Mouse (Mus musculus): ENCODE measurements around the gene Zglp1. TPM values are rescaled to one million over a fixed set of nuclear protein-coding genes. Genes with fewer than 3 reads are reported as not detected.
"Not testable (repeated sequence)": the region's sequence is repeated elsewhere in the genome, so short reads cannot be mapped to it uniquely, and the experiment has no call there.

Gene Zglp1
- polyA plus RNA-seq, 1 experiment from 2014 or later: 1.8 TPM

DNA sequence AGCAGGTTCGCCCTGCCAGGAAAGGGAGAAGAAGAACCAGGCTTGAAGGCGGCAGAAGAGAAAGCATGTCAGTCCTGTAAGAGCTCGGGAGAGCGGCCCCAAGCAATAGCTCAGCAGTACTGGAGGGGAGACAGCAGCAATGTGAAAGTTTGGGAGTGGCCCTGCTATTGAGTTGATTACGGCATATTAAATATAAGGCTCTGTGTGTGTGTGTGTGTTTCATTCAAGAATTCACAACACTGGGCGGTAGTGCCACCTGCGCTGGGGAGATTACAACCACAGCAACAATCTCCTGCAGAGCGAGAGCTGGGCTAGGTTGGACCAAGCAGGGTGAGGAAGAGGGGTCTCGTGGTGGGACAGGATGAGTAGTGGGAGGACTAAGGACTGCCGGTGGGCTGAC, 15.3 kb downstream of the Zglp1 start:
- H3K4me1 ChIP-seq: no peaks in the 10 kb centered on the region
- H3K9me3 ChIP-seq (replicated peaks): no peaks in the 10 kb centered on the region
- 67% methylated on average over 10 of the region's 10 CpGs for WGBS
- H3K4me3 ChIP-seq (replicated peaks): no peak overlapping the region
- no peak for ATAC-seq (replicated peaks; ENCODE audit: low FRiP score)
- H3K27me3 ChIP-seq: no peaks in the 10 kb centered on the region; the same call in 1 of the 2 replicates
- H3K9ac ChIP-seq: no peak overlapping the region
- no peak overlapping the region for H3K27ac ChIP-seq
- no peak overlapping the region for H3K4me2 ChIP-seq
- H3K36me3 ChIP-seq: no peaks in the 10 kb centered on the region

DNA sequence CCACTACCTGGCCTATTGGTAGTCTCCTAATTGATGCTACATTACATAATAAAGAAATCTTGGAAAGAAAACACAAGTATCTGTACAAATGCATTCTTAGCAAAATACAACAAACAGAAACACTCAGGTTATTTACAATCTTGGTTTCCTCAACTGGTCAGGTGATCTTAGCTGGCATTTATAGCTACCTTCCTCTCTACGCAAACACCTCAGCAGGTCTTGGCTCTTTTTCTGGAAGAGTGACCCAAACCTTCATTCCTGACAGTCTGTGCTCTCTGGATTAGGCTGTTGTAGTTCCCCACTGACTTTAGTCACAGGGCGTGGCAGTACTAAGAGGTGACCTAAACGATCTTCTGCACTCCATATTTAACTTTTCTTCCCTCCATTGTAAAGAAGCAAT, 21.7 kb downstream of the Zglp1 start:
- H3K4me3 ChIP-seq (replicated peaks): no peak overlapping the region
- H3K9me3 ChIP-seq (replicated peaks): no peaks in the 10 kb centered on the region
- H3K9ac ChIP-seq: no peak overlapping the region
- no peaks in the 10 kb centered on the region for H3K36me3 ChIP-seq
- no peak overlapping the region for H3K27ac ChIP-seq
- 81% methylated on average over 3 of the region's 3 CpGs for WGBS
- no peak for ATAC-seq (replicated peaks; ENCODE audit: low FRiP score)
- H3K4me2 ChIP-seq: no peak overlapping the region
- peaks cover 10% of the 10 kb centered on the region; the same call in 1 of the 2 replicates for H3K4me1 ChIP-seq
- peaks cover 3% of the 10 kb centered on the region for H3K27me3 ChIP-seq

DNA sequence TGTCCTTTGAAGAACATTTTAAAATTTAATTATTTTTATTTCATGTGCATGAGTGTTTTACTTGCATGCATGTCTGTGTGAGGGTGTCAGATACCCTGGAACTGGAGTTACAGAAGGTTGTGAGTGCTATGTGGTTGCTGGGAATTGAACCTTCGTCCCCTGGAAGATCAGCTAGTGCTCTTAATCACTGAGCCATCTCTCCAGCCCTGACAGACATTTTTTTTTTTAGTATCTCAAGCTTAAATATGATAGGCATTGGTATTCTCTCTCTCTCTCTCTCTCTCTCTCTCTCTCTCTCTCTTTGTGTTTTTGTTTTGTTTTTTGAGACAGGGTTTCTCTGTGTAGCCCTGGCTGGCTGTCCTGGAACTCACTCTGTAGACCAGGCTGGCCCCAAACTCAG, 22.1 kb downstream of the Zglp1 start:
- H3K27me3 ChIP-seq; H3K9ac ChIP-seq; ATAC-seq (replicated peaks; ENCODE audit: low FRiP score); H3K27ac ChIP-seq; H3K4me2 ChIP-seq; H3K4me3 ChIP-seq (replicated peaks); H3K9me3 ChIP-seq (replicated peaks); H3K36me3 ChIP-seq: not testable (repeated sequence)
- WGBS: 61% methylated on average over 1 of the region's 1 CpGs
- peaks cover 11% of the 10 kb centered on the region; the same call in 1 of the 2 replicates for H3K4me1 ChIP-seq

DNA sequence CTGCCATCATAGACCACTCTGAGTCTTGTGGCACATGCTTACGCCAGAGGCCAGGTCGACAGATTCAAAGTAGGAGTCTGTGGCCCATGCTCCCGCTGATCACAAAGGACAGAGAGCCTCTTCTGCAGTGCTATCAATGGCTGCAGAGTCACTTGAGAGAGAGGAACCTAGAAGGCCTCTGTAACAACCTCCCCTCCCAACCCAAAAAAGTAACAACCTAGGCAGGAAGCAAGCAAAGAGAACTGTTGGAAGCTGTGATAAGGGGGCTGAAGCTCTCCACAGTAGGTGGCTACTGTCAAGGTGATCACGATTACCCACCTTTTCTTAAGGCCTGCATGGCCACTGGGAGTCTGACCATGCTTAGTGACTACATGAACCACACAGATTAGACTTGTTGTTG, 23.3 kb downstream of the Zglp1 start:
- Histone ChIP-seq H3K27ac (no peak overlapping the region), H3K36me3 (no peaks in the 10 kb centered on the region), H3K9ac (no peak overlapping the region), H3K27me3 (peaks cover 19% of the 10 kb centered on the region), H3K9me3 (replicated peaks) (no peaks in the 10 kb centered on the region), H3K4me1 (peaks cover 13% of the 10 kb centered on the region; the same call in 1 of the 2 replicates), H3K4me2 (no peak overlapping the region), H3K4me3 (replicated peaks) (no peak overlapping the region)
- no peak for ATAC-seq (replicated peaks; ENCODE audit: low FRiP score)
- WGBS: 85% methylated on average over 4 of the region's 4 CpGs

DNA sequence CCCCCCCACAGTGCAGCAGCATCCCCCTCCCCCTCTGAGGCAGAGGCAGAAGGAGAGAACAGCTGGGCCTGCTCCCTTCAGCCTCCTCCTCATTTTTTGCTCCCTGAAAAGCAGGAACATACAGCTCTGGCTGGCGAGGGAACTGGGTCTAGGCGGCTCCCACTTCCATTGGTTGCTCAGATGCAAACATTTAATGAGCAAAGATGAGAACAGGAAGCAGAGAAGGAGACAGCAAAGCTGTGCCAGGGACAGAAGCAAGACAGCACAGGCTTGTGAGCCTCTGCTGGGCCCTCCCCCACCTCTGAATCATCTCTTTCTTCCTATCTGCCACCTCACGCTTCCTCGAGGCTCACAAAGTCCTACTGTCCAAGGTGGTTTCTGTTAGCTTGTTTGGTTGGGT, 25.6 kb downstream of the Zglp1 start:
- Histone ChIP-seq H3K27me3 (peaks cover 42% of the 10 kb centered on the region), H3K9me3 (replicated peaks) (no peaks in the 10 kb centered on the region), H3K36me3 (no peaks in the 10 kb centered on the region), H3K4me2 (no peak overlapping the region), H3K9ac (no peak overlapping the region), H3K4me3 (replicated peaks) (no peak overlapping the region), H3K27ac (no peak overlapping the region), H3K4me1 (peaks cover 35% of the 10 kb centered on the region)
- 41% methylated on average over 4 of the region's 4 CpGs for WGBS
- no peak for ATAC-seq (replicated peaks; ENCODE audit: low FRiP score)

DNA sequence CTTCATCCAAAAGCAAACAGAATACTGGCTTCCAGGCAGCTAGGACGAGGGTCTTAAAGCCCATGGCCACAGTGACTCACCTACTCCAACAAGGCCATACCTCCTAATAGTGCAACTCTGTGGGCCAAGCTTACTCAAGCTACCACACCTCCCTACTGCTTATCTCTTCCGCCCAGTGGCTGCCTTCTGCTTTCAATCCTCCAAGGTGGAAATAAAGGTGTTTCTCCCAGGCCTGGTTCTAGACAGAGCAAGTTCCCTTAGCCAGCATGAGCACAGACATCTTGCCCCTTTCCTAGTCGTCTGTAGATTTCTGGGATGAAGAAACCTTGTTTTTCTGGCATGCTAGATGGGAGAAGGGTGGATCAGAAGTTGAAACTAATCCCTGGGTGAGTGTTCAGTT, 27.1 kb downstream of the Zglp1 start:
- no peak overlapping the region for H3K4me3 ChIP-seq (replicated peaks)
- 75% methylated on average over 3 of the region's 3 CpGs for WGBS
- H3K36me3 ChIP-seq: no peaks in the 10 kb centered on the region
- no peak overlapping the region for H3K27ac ChIP-seq
- no peak for ATAC-seq (replicated peaks; ENCODE audit: low FRiP score)
- peaks cover 57% of the 10 kb centered on the region for H3K27me3 ChIP-seq
- H3K9ac ChIP-seq: no peak overlapping the region
- H3K9me3 ChIP-seq (replicated peaks): no peaks in the 10 kb centered on the region
- H3K4me1 ChIP-seq: peaks cover 49% of the 10 kb centered on the region
- H3K4me2 ChIP-seq: no peak overlapping the region

DNA sequence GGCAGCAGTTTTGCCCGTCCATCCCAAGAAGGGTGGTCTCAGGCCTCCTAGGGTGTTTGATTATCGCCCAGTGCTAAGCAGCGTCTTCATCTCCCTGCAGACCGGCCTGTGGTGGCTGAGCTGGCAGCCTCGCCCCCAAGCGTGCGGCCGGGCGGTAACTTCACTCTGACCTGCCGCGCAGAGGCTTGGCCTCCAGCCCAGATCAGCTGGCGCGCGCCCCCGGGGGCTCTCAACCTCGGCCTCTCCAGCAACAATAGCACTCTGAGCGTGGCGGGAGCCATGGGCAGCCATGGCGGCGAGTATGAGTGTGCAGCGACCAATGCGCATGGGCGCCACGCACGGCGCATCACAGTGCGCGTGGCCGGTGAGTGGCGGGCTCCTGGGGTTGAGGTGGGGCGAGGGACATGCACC, 29.4 kb downstream of the Zglp1 start:
- 1% methylated on average over 31 of the region's 31 CpGs for WGBS
- Histone ChIP-seq H3K36me3 (no peaks in the 10 kb centered on the region), H3K9ac (0 out of 2 replicates have a peak overlapping the region, but pooled peaks have one; percentile 21), H3K27me3 (peaks cover 79% of the 10 kb centered on the region), H3K4me1 (peaks cover 66% of the 10 kb centered on the region), H3K4me2 (peak overlapping the region; percentile 72), H3K27ac (no peak overlapping the region), H3K9me3 (replicated peaks) (no peaks in the 10 kb centered on the region), H3K4me3 (replicated peaks) (peak overlapping the region; percentile 44)
- no peak; the same call in 1 of the 2 replicates for ATAC-seq (replicated peaks; ENCODE audit: low FRiP score)

DNA sequence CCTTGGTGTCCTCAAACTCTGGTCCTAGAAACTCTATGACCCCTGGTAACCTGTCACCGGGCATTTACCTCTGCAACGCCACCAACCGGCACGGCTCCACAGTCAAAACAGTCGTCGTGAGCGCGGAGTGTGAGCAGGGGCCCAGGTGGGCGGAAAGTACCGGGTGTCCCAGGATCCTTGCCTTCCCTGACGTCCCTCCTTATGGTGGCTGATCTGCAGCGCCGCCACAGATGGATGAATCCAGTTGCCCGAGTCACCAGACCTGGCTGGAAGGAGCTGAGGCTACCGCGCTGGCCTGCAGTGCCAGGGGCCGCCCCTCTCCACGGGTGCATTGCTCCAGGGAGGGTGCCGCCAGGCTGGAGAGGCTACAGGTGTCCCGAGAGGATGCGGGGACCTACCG, 30.2 kb downstream of the Zglp1 start:
- no peaks in the 10 kb centered on the region for H3K36me3 ChIP-seq
- WGBS: 2% methylated on average over 22 of the region's 22 CpGs
- H3K9ac ChIP-seq: no peak overlapping the region
- no peaks in the 10 kb centered on the region for H3K9me3 ChIP-seq (replicated peaks)
- H3K4me2 ChIP-seq: peak overlapping the region; percentile 72
- H3K27ac ChIP-seq: no peak overlapping the region
- ATAC-seq (replicated peaks; ENCODE audit: low FRiP score): no peak
- peaks cover 74% of the 10 kb centered on the region for H3K4me1 ChIP-seq
- H3K4me3 ChIP-seq (replicated peaks): peak overlapping the region; percentile 44
- H3K27me3 ChIP-seq: peaks cover 87% of the 10 kb centered on the region

DNA sequence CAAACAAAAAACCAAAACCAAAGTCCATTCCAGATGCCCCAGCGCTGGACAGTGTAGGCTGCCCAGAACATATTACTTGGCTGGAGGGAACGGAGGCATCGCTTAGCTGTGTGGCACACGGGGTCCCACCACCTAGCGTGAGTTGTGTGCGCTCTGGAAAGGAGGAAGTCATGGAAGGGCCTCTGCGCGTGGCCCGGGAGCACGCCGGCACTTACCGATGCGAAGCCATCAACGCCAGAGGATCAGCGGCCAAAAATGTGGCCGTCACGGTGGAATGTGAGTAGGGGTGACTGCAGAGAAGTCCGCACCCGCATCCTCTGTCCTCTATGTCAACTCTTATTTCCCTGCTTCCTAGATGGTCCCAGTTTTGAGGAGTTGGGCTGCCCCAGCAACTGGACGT, 30.7 kb downstream of the Zglp1 start:
- no peak overlapping the region for H3K9ac ChIP-seq
- peaks cover 89% of the 10 kb centered on the region for H3K27me3 ChIP-seq
- peaks cover 77% of the 10 kb centered on the region for H3K4me1 ChIP-seq
- 6% methylated on average over 20 of the region's 20 CpGs for WGBS
- H3K9me3 ChIP-seq (replicated peaks): no peaks in the 10 kb centered on the region
- ATAC-seq (replicated peaks; ENCODE audit: low FRiP score): no peak
- H3K36me3 ChIP-seq: no peaks in the 10 kb centered on the region
- H3K4me3 ChIP-seq (replicated peaks): peak overlapping the region; percentile 44; the same call in 1 of the 2 replicates
- peak overlapping the region; percentile 72; the same call in 1 of the 2 replicates for H3K4me2 ChIP-seq
- H3K27ac ChIP-seq: no peak overlapping the region

DNA sequence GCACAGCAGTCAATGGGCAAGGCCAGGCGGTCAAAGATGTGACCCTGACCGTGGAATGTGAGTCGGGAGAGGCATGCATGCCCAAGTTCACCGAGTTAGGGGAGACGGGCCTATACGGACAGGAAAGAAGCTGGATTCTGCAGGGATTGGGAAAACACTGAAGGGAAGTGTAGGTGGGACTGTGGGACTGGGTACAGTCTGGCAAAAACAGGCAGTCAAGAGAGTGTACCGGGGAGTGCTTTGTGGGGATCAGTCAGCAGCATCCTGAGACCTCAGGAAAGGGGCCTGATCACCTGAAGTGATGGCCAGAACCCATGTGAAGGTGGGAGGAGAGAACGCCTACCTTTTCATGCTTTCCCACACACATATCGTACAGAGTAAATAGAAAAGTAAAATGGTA, 31.3 kb downstream of the Zglp1 start:
- WGBS: 23% methylated on average over 9 of the region's 9 CpGs
- H3K4me1 ChIP-seq: peaks cover 78% of the 10 kb centered on the region
- H3K36me3 ChIP-seq: no peaks in the 10 kb centered on the region
- no peak overlapping the region for H3K27ac ChIP-seq
- H3K9ac ChIP-seq: no peak overlapping the region
- H3K4me2 ChIP-seq: no peak overlapping the region
- no peak for ATAC-seq (replicated peaks; ENCODE audit: low FRiP score)
- peaks cover 89% of the 10 kb centered on the region for H3K27me3 ChIP-seq
- no peak overlapping the region for H3K4me3 ChIP-seq (replicated peaks)
- H3K9me3 ChIP-seq (replicated peaks): no peaks in the 10 kb centered on the region

DNA sequence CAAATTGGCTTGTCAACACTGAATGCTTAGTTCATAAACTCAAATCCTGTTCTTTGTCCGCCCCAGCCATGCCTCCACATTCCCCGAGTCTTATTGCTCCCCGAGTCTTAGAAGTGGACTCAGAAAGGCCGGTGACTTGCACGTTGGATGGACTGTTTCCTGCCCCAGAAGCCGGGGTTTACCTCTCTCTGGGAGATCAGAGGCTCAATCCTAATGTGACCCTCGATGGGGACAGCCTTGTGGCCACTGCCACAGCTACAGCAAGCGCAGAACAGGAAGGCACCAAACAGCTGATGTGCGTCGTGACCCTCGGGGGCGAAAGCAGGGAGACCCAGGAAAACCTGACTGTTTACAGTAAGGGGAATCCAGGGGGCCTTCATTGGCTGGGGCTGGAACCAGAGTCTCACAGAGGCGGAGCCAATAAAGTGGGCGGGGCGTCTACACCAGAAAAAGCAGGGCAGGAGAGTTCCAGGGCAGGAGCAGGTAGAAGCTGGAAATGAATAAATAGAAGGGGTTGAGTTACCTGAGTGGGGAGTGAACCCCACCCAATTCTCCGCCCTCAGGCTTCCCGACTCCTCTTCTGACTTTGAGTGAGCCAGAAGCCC, 32.3 kb downstream of the Zglp1 start:
- peak overlapping the region; percentile 24; the same call in 1 of the 2 replicates for H3K4me2 ChIP-seq
- no peaks in the 10 kb centered on the region for H3K9me3 ChIP-seq (replicated peaks)
- H3K27ac ChIP-seq: no peak overlapping the region
- peaks cover 86% of the 10 kb centered on the region for H3K27me3 ChIP-seq
- WGBS: 5% methylated on average over 17 of the region's 17 CpGs
- H3K4me1 ChIP-seq: peaks cover 84% of the 10 kb centered on the region
- no peak overlapping the region for H3K9ac ChIP-seq
- peak overlapping the region; percentile 12 for H3K4me3 ChIP-seq (replicated peaks)
- ATAC-seq (replicated peaks; ENCODE audit: low FRiP score): no peak
- H3K36me3 ChIP-seq: no peaks in the 10 kb centered on the region

DNA sequence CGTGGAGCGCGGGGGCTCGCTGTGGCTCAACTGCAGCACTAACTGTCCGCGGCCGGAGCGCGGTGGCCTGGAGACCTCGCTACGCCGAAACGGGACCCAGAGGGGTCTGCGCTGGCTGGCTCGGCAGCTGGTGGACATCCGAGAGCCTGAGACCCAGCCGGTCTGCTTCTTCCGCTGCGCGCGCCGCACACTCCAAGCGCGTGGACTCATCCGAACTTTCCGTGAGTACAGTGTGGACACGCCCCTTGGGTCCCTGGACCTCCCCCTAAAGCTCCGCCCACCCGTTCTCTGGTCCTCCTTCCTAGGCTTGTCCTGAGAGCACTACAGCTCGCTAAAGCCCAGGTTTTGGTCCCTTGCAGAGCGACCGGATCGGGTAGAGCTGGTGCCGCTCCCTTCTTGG, 33.8 kb downstream of the Zglp1 start:
- Histone ChIP-seq H3K4me3 (replicated peaks) (peak overlapping the region; percentile 58), H3K27me3 (peaks cover 84% of the 10 kb centered on the region), H3K9me3 (replicated peaks) (no peaks in the 10 kb centered on the region), H3K4me1 (peaks cover 85% of the 10 kb centered on the region), H3K4me2 (peak overlapping the region; percentile 98), H3K27ac (no peak overlapping the region), H3K9ac (peak overlapping the region; percentile 25), H3K36me3 (no peaks in the 10 kb centered on the region)
- peak; percentile 74 for ATAC-seq (replicated peaks; ENCODE audit: low FRiP score)
- WGBS: under 1% methylated on average over 34 of the region's 34 CpGs

DNA sequence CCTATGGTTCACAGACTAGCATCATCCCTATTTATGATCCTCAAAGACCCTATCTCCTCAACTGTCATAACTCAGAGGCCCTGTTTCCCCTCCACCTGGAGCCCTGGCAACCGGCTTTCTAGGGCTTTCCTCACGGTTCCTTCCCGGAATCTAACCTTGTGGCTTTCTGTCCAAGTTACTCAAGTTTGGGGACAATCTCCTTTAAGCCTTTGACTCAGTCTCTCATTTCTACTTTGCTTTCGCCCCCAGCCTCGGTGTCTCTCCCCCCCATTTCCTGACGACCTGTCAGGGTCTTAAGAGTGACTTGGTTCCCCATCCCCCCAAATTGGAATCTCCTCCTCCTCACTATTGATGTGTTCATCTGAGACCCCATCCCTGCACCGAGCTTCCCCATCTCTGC, 34.4 kb downstream of the Zglp1 start:
- Histone ChIP-seq H3K4me1 (peaks cover 79% of the 10 kb centered on the region), H3K9ac (0 out of 2 replicates have a peak overlapping the region, but pooled peaks have one; percentile 2), H3K4me3 (replicated peaks) (peak overlapping the region; percentile 58), H3K4me2 (peak overlapping the region; percentile 98), H3K27me3 (peaks cover 81% of the 10 kb centered on the region), H3K36me3 (no peaks in the 10 kb centered on the region), H3K9me3 (replicated peaks) (no peaks in the 10 kb centered on the region), H3K27ac (no peak overlapping the region)
- ATAC-seq (replicated peaks; ENCODE audit: low FRiP score): no peak
- 2% methylated on average over 7 of the region's 7 CpGs for WGBS
